Mouse (Mus musculus) MEL-GATA-1-ER (cell line): ENCODE data around the gene Faiml.
A peak's percentile ranks its signal among the peaks of the same experiment; 100 is the strongest.

ENCODE experiments used
- DNase-seq: peaks from one replicate; pipeline ENCODE4 v3.0.0-alpha.2; 2012; ENCODE audit warnings: low read depth; ENCODE audit errors: extremely low read depth

Faiml gene

GRCm38 (mm10) chr9:99237139-99237538 is at the start of gene Faiml:
Gene Faiml (minus strand): TSS chr9:99237239.
- no peak for DNase-seq

- no peak for DNase-seq
Measured at GRCm38 (mm10) chr9:99258891-99259290, 21.9 kb upstream of the Faiml start.

GRCm38 (mm10) chr9:99256821-99257220 is 19.8 kb upstream of the Faiml start:
- DNase-seq = peak; percentile 26

GRCm38 (mm10) chr9:99256206-99256605 is 19.2 kb upstream of the Faiml start:
- DNase-seq = no peak

GRCm38 (mm10) chr9:99253861-99254260 is 16.8 kb upstream of the Faiml start:
- no peak for DNase-seq

GRCm38 (mm10) chr9:99248906-99249305 is 11.9 kb upstream of the Faiml start:
- no peak for DNase-seq

GRCm38 (mm10) chr9:99248304-99248703 is 11.3 kb upstream of the Faiml start:
- no peak for DNase-seq

- no peak for DNase-seq
Measured at GRCm38 (mm10) chr9:99243895-99244293, 6.9 kb upstream of the Faiml start.

- DNase-seq = peak; percentile 33
Measured at GRCm38 (mm10) chr9:99243190-99243894, 6.3 kb upstream of the Faiml start, which contains the start of gene Cep70. Gene Cep70 (plus strand): TSS chr9:99243367.

- peak; percentile 95 for DNase-seq
Measured at GRCm38 (mm10) chr9:99242533-99243189, 5.6 kb upstream of the Faiml start.

- peak; percentile 65 for DNase-seq
Measured at GRCm38 (mm10) chr9:99242035-99242434, 5.0 kb upstream of the Faiml start.

GRCm38 (mm10) chr9:99240571-99240970 is 3.5 kb upstream of the Faiml start:
- peak; percentile 39 for DNase-seq

- DNase-seq = no peak
Measured at GRCm38 (mm10) chr9:99239256-99239655, 2.2 kb upstream of the Faiml start.

- no peak for DNase-seq
Measured at GRCm38 (mm10) chr9:99238276-99238675, 1.2 kb upstream of the Faiml start.

- DNase-seq = peak; percentile 24
Measured at GRCm38 (mm10) chr9:99229450-99229849, 7.6 kb downstream of the Faiml start.

- no peak for DNase-seq
Measured at GRCm38 (mm10) chr9:99224583-99224982, 12.5 kb downstream of the Faiml start.

- peak; percentile 46 for DNase-seq
Measured at GRCm38 (mm10) chr9:99221636-99222035, 15.4 kb downstream of the Faiml start.

GRCm38 (mm10) chr9:99217999-99218719 is 18.9 kb downstream of the Faiml start:
- peak; percentile 78 for DNase-seq

- DNase-seq = peak; percentile 81
Measured at GRCm38 (mm10) chr9:99216182-99216581, 20.9 kb downstream of the Faiml start.

- peak; percentile 86 for DNase-seq
Measured at GRCm38 (mm10) chr9:99212643-99213042, 24.4 kb downstream of the Faiml start.

GRCm38 (mm10) chr9:99183043-99183670 is 53.9 kb downstream of the Faiml start:
- DNase-seq = no peak

GRCm38 (mm10) chr9:99182121-99182520 is 54.9 kb downstream of the Faiml start:
- DNase-seq = peak; percentile 98
